Mouse (Mus musculus) effector memory CD4-positive, alpha-beta T cell, adult 5 months (primary cell): ENCODE measurements around the gene Tldc2. TPM values are rescaled to one million over a fixed set of nuclear protein-coding genes. Genes with fewer than 3 reads are reported as not detected.

ENCODE experiments used
- polyA plus RNA-seq: library from polyadenylated mRNA; unstranded; fragments of 100-300 nt; shearing (Covaris generic); gene quantifications from one replicate; pipeline ENCODE4 v1.2.1, GENCODE M21; 2017

The Tldc2 gene
- not detected for polyA plus RNA-seq

DNA sequence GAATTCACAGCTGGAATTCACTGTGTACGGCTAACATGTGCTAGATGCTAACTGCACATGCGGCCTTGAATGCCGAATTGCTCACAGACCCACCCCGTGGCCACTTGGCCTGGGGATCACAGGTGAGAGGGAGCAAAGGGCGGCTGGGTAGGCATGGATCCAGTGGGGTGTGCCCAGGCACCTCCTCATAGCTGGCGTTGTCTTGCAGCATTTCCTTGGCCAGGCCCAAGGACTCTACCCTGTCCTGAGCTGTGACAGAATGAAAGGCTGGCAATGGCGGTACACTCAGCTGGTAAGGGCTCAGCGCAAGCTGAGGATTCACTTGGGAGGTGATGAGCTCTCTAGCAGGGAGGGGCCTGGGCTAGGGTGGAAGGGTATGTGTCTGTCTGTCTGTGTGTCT, at the start of gene Tldc2:
Tldc2 (plus strand) TSS at position 260 of the 400 bp plus-strand sequence.

DNA sequence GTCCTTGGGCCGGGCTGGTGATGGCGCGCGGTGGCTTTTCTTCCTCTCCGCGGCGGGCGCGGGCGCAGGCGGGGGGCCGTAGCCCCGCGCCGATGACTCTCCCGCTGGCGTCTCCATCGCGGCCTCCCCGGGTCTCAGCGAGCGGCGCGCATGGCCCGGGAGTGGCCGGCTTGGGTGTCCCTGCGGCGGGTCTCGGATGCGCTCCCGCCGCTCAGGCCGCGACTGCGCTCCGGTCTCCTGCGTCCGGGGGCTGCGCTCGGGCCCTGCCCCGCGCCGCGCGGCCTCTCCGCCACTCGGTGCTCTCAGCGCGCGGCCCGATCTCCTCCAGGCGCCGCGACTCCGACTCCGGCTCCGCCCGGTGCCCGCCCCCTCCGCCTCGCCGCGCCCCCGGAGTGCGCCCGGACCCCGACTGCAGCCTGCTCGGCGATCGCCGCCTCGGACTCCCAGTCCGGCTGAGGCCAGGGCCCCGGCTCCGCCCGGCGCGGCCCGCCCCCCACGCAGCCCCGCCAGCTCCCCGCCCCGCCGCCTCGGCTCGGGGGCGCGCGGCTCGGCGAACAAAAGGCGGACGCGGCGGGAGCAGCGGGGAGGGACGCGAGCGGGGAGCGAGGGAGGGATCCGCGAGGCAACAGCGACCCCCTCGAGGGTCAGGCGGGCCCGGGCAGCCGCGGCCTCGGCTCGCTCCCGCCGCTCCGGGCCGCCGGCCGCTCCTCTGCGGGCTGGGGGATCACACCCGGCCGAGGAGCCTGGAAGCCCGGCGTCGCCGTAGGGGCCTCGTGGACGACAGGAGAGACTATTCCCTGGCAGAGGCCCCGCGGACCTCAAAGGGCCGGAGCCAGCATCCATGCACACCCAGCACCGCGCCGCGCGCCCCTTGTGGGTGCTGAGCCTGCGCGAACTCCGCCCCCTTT, 7.8 kb upstream of the Tldc2 start, which contains the start of gene Soga1:
Soga1 (minus strand) TSS at position 462 of the 908 bp plus-strand sequence.

DNA sequence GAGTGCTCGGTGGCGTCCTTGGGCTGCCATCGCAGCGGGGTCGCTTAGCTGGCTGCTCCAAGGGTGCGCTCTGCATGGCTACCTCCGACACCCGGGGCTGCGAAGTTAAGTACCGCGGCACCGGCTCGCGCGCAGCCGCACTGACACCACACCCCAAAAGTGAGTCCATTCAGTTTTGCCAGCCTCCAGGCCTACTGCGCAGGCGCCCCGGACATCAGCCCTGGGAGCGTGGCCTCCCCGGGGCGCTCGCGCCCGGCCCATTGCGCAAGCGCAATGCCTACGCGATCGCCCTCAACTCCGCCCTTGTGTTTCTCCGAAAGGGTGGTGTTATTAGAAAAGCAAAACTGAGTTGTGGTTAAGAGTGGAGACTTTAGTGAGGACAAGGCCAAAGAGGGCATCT, 48.2 kb downstream of the Tldc2 start, which contains the start of gene Samhd1:
Samhd1 (minus strand) TSS at position 252 of the 400 bp plus-strand sequence.

Other genes with a start within 250 kb of the Tldc2 start
- gene Tgif2, start 247.0 kb upstream of the Tldc2 start, polyA plus RNA-seq: 98.4 TPM
- 3.2 TPM for gene 4930518I15Rik, start 229.1 kb upstream of the Tldc2 start, polyA plus RNA-seq
- gene Rab5if, start 223.9 kb upstream of the Tldc2 start, polyA plus RNA-seq: 83.6 TPM
- 46.2 TPM for gene Sla2, start 199.9 kb upstream of the Tldc2 start, polyA plus RNA-seq
- 72.7 TPM for gene Ndrg3, start 95.0 kb upstream of the Tldc2 start, polyA plus RNA-seq
- gene Dsn1, start 79.9 kb upstream of the Tldc2 start, polyA plus RNA-seq: 10.8 TPM
- gene Soga1, start 7.8 kb upstream of the Tldc2 start, polyA plus RNA-seq: not detected
- 244 TPM for gene Samhd1, start 48.2 kb downstream of the Tldc2 start, polyA plus RNA-seq
- 28.3 TPM for gene Rbl1, start 117.5 kb downstream of the Tldc2 start, polyA plus RNA-seq
- gene Rpn2, start 192.0 kb downstream of the Tldc2 start, polyA plus RNA-seq: 184 TPM
- 0.44 TPM for gene Mroh8, start 192.5 kb downstream of the Tldc2 start, polyA plus RNA-seq